Mouse (Mus musculus) liver, embryonic 12.5 days (tissue): ENCODE results near the gene Ttyh1. TPM values are rescaled to one million over a fixed set of nuclear protein-coding genes. Genes with fewer than 3 reads are reported as not detected.

Source experiments
- ATAC-seq: fragments of 200-750 bp; cut with Nextera tagmentation; 2 replicates; pipeline ENCODE4 v1.8.0; 2017; ENCODE audit warnings: moderate number of reproducible peaks, mild to moderate bottlenecking, moderate library complexity
- H3K27ac ChIP-seq: fragments of 300-500 bp; sonication (generic); 2 replicates; pipeline ENCODE4 v1.5.1; 2016; ENCODE audit warnings: mild to moderate bottlenecking
- H3K27me3 ChIP-seq: fragments of 300-500 bp; sonication (generic); replicated peaks from 2 replicates; pipeline ENCODE4 v1.6.1; 2016; ENCODE audit warnings: mild to moderate bottlenecking, moderate library complexity
- H3K36me3 ChIP-seq: fragments of 300-500 bp; sonication (generic); 2 replicates; pipeline ENCODE4 v1.6.1; 2016; ENCODE audit warnings: mild to moderate bottlenecking, moderate library complexity
- H3K4me1 ChIP-seq: fragments of 300-500 bp; sonication (generic); 2 replicates; pipeline ENCODE4 v1.6.1; 2016
- H3K4me2 ChIP-seq: fragments of 300-500 bp; sonication (generic); 2 replicates; pipeline ENCODE4 v1.6.1; 2016; ENCODE audit warnings: mild to moderate bottlenecking, moderate library complexity
- H3K4me3 ChIP-seq: fragments of 300-500 bp; sonication (generic); 2 replicates; pipeline ENCODE4 v1.5.1; 2016; ENCODE audit warnings: mild to moderate bottlenecking, moderate library complexity
- H3K9ac ChIP-seq: fragments of 300-500 bp; sonication (generic); 2 replicates; pipeline ENCODE4 v1.6.1; 2016; ENCODE audit warnings: mild to moderate bottlenecking, moderate library complexity
- H3K9me3 ChIP-seq: fragments of 300-500 bp; sonication (generic); replicated peaks from 2 replicates; pipeline ENCODE4 v1.6.1; 2016; ENCODE audit warnings: mild to moderate bottlenecking, moderate library complexity
- WGBS: fragments of 180-500 bp; shearing (Covaris S2); methylation state at CpG from one replicate; pipeline ENCODE4 v1.1.7; 2016; ENCODE audit not compliant: insufficient replicate concordance; 5-methylcytosine and 5-hydroxymethylcytosine counted together
- polyA plus RNA-seq: library from polyadenylated mRNA; unstranded; fragments of >200 nt; fragmentation: Nextera tagmentation; extraction: Ambion mirVana; gene quantifications from 2 replicates; pipeline ENCODE4 v1.2.1, GENCODE M21; 2016

The Ttyh1 gene
- 0.48 and 0.77 TPM in 2 replicates for polyA plus RNA-seq

- no peak for ATAC-seq
- 4% methylated on average over 36 of the region's 37 CpGs for WGBS
- Histone ChIP-seq H3K27me3 (peaks cover 68% of the 10 kb centered on the region), H3K36me3 (no peaks in the 10 kb centered on the region), H3K9me3 (no peaks in the 10 kb centered on the region), H3K4me1 (peaks cover 7% of the 10 kb centered on the region), H3K27ac (no peak within 1 kb of the TSS), H3K9ac (no peak within 1 kb of the TSS), H3K4me3 (peak within 1 kb of the TSS; percentile 36), H3K4me2 (peak within 1 kb of the TSS; percentile 58)
These were observed at the start of gene Ttyh1 for GRCm38 (mm10) chr7:4119344-4119902. Ttyh1 (plus strand) TSS chr7:4119408.

- Histone ChIP-seq H3K4me3 (no peak overlapping the region), H3K4me2 (no peak overlapping the region), H3K36me3 (no peaks in the 10 kb centered on the region), H3K27me3 (no peaks in the 10 kb centered on the region), H3K27ac (no peak overlapping the region), H3K9me3 (no peaks in the 10 kb centered on the region), H3K9ac (no peak overlapping the region), H3K4me1 (no peaks in the 10 kb centered on the region)
- 49% methylated on average over 6 of the region's 6 CpGs for WGBS
- no peak for ATAC-seq
These were observed 48.1 kb upstream of the Ttyh1 start for GRCm38 (mm10) chr7:4071066-4071465.

GRCm38 (mm10) chr7:4073144-4073543 is 46.1 kb upstream of the Ttyh1 start:
- 24% methylated on average over 3 of the region's 3 CpGs for WGBS
- H3K4me1 ChIP-seq: no peaks in the 10 kb centered on the region
- H3K4me2 ChIP-seq: no peak overlapping the region
- H3K36me3 ChIP-seq: no peaks in the 10 kb centered on the region
- no peaks in the 10 kb centered on the region for H3K9me3 ChIP-seq
- H3K27ac ChIP-seq: no peak overlapping the region
- no peak overlapping the region for H3K9ac ChIP-seq
- no peak for ATAC-seq
- no peak overlapping the region for H3K4me3 ChIP-seq
- H3K27me3 ChIP-seq: no peaks in the 10 kb centered on the region

GRCm38 (mm10) chr7:4079511-4079910 is 39.7 kb upstream of the Ttyh1 start:
- H3K9me3 ChIP-seq: no peaks in the 10 kb centered on the region
- no peaks in the 10 kb centered on the region for H3K27me3 ChIP-seq
- H3K4me3 ChIP-seq: no peak overlapping the region
- no peak overlapping the region for H3K27ac ChIP-seq
- H3K36me3 ChIP-seq: no peaks in the 10 kb centered on the region
- no peak for ATAC-seq
- H3K4me2 ChIP-seq: no peak overlapping the region
- 64% methylated on average over 7 of the region's 7 CpGs for WGBS
- H3K9ac ChIP-seq: no peak overlapping the region
- H3K4me1 ChIP-seq: peaks cover 13% of the 10 kb centered on the region

DNA sequence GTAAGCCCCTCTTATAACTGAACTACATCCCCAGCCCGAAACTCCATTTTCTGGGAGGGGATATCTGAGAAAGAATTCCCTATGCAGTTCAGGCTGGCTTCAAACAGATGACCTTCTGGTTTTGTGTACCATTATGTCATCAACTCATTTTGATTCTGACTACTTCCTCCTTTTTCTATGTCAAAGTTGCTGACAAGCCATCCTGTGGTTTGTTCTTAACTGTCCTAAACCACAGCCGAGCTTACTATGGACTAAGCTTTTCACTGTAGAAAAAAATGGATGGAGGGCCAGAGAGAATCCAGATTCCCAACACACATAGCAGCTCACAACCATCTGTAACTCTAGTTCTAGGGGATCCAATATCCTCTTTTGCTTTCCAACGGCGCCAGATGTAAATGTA is 38.7 kb upstream of the Ttyh1 start:
- no peaks in the 10 kb centered on the region for H3K27me3 ChIP-seq
- no peak overlapping the region for H3K9ac ChIP-seq
- no peaks in the 10 kb centered on the region for H3K9me3 ChIP-seq
- no peak overlapping the region for H3K4me2 ChIP-seq
- H3K36me3 ChIP-seq: no peaks in the 10 kb centered on the region
- WGBS: 52% methylated on average over 4 of the region's 4 CpGs
- H3K4me3 ChIP-seq: no peak overlapping the region
- no peak for ATAC-seq
- no peak overlapping the region for H3K27ac ChIP-seq
- peaks cover 13% of the 10 kb centered on the region for H3K4me1 ChIP-seq

- H3K4me3 ChIP-seq: no peak overlapping the region
- ATAC-seq: no peak
- no peak overlapping the region for H3K27ac ChIP-seq
- no peaks in the 10 kb centered on the region for H3K27me3 ChIP-seq
- H3K4me2 ChIP-seq: no peak overlapping the region
- H3K9ac ChIP-seq: no peak overlapping the region
- H3K36me3 ChIP-seq: no peaks in the 10 kb centered on the region
- H3K4me1 ChIP-seq: peaks cover 13% of the 10 kb centered on the region
- H3K9me3 ChIP-seq: no peaks in the 10 kb centered on the region
These were observed 37.5 kb upstream of the Ttyh1 start for GRCm38 (mm10) chr7:4081706-4082105.

DNA sequence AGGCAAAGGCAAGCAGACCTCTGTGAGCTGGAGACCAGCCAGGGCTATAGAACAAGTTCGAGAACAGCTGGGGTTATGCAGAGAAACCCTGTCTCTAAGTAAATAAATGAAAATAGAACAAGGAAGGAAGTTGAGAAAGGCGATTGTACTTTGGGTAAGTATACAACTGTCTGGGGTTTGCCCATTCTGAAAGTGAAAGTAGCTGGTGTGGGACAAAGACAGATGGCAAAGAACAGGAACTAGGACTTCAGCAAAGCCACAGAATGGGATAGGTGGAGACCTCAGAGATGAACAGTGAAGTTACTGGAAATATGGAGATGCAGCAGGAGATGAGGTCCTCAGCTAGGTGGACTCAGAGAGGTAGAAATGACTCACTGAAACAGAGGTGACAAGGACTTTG is 36.4 kb upstream of the Ttyh1 start:
- ATAC-seq: no peak
- WGBS: 5% methylated on average over 2 of the region's 2 CpGs
- Histone ChIP-seq H3K4me2 (peak overlapping the region; percentile 24), H3K4me3 (no peak overlapping the region), H3K36me3 (no peaks in the 10 kb centered on the region), H3K27ac (no peak overlapping the region), H3K4me1 (peaks cover 13% of the 10 kb centered on the region), H3K9me3 (no peaks in the 10 kb centered on the region), H3K9ac (no peak overlapping the region), H3K27me3 (no peaks in the 10 kb centered on the region)

DNA sequence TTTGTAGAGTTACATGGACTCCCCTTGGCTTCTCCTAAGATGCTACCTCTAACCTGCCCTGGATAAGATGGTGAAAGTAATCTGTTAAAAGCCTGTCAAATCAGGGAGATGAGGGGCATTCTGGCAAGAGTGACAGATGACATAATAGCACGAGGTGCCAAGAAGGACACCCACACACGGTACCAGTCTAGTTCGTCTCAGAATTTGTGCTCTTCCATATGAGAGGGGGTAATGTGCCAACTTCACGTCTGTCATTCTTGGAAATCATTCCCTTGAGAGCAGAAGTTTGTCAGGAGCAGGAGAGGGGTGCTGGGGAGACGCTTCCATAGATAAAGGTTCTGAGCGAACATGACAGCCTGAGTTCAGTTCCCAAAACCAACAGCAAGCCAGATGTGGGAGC is 35.0 kb upstream of the Ttyh1 start:
- no peak for ATAC-seq
- Histone ChIP-seq H3K4me2 (no peak overlapping the region), H3K27me3 (no peaks in the 10 kb centered on the region), H3K4me1 (peaks cover 23% of the 10 kb centered on the region), H3K9me3 (no peaks in the 10 kb centered on the region), H3K9ac (no peak overlapping the region), H3K27ac (no peak overlapping the region), H3K4me3 (no peak overlapping the region), H3K36me3 (no peaks in the 10 kb centered on the region)
- 56% methylated on average over 6 of the region's 6 CpGs for WGBS

DNA sequence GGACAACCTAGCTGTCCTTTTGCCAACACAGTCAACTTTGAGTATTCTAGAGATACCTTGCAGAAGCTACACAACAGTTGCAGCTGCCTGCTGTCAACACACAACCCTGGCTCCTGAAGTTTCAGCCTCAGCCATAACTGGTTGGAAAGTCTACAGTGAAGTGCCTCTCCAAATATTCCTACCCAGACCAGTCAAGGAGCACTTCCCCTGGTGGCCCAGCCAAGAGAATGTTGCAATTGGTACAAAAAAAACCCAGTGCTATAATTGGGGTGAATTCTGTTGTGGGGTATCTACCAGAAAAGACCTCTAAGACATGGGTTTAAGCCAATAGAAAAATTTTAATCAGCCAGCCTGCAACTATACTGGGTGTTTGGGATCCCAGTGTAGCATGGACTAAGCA is 33.6 kb upstream of the Ttyh1 start:
- no peak overlapping the region for H3K4me2 ChIP-seq
- H3K9ac ChIP-seq: no peak overlapping the region
- no peak overlapping the region for H3K4me3 ChIP-seq
- H3K4me1 ChIP-seq: peaks cover 31% of the 10 kb centered on the region
- no peaks in the 10 kb centered on the region for H3K27me3 ChIP-seq
- no peak overlapping the region for H3K27ac ChIP-seq
- H3K36me3 ChIP-seq: no peaks in the 10 kb centered on the region
- ATAC-seq: no peak
- H3K9me3 ChIP-seq: no peaks in the 10 kb centered on the region

DNA sequence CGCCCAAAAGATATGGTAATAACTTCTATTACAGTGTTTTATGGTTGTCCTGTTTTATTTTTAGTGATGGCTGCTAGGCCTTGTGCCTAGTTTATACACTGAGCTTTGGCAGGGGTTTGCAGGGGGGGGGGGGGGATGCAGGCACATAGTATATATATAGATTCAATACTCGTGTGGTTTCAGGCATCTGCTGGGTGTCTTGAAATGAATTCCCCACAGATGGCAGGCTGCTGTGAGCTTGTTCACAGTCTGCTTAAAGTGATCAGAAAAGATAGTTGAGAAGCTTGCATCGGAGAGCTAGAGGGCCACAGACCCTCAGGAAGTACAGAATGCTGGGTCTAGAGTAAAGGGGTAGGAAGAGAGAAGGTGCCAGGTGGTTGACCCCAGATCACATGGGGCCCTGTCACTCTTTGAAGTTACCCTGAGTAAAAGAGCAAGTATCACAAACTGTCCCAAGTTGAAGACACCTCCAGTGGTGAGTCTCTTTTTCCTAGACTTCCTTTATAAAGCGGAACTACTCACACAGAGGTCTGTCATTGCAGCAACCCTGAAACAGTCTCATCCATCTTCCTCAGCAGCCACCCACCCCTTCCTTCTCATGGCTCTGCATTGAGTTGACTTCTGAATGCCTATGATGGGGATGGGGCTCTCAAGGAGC is 31.8 kb upstream of the Ttyh1 start:
- Histone ChIP-seq H3K4me2 (no peak overlapping the region), H3K4me3 (no peak overlapping the region), H3K27me3 (no peaks in the 10 kb centered on the region), H3K4me1 (peaks cover 42% of the 10 kb centered on the region), H3K36me3 (no peaks in the 10 kb centered on the region), H3K27ac (no peak overlapping the region), H3K9ac (no peak overlapping the region), H3K9me3 (no peaks in the 10 kb centered on the region)
- 51% methylated on average over 4 of the region's 4 CpGs for WGBS
- ATAC-seq: no peak

GRCm38 (mm10) chr7:4087896-4088480 is 31.2 kb upstream of the Ttyh1 start:
- Histone ChIP-seq H3K4me1 (peaks cover 36% of the 10 kb centered on the region), H3K9me3 (no peaks in the 10 kb centered on the region), H3K4me2 (no peak overlapping the region), H3K4me3 (no peak overlapping the region), H3K27me3 (no peaks in the 10 kb centered on the region), H3K36me3 (no peaks in the 10 kb centered on the region), H3K9ac (no peak overlapping the region), H3K27ac (no peak overlapping the region)
- WGBS: 64% methylated on average over 6 of the region's 6 CpGs
- no peak for ATAC-seq

DNA sequence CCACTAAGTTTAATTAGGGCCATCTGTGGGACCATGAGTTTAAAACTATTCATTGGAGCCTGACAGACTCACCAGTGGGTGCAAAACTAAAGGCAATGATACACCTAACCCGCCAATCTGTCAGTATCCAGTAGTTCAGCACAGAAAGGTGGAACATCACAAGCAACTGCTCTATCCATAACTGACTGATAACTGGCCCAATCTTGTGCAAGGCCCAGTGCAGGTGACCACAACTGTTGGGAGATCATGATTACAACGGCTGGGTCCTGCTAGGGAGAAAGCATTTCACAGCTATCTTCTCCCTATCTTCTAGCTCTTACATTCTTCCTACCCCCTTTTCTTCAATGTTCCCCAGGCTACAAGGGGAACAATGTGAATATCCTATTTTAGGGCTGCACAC is 30.5 kb upstream of the Ttyh1 start:
- Histone ChIP-seq H3K36me3 (no peaks in the 10 kb centered on the region), H3K27me3 (no peaks in the 10 kb centered on the region), H3K4me1 (peaks cover 33% of the 10 kb centered on the region), H3K9ac (no peak overlapping the region), H3K4me2 (no peak overlapping the region), H3K4me3 (no peak overlapping the region), H3K9me3 (no peaks in the 10 kb centered on the region), H3K27ac (no peak overlapping the region)
- peak; percentile 65 for ATAC-seq
- 25% methylated on average over 2 of the region's 2 CpGs for WGBS

GRCm38 (mm10) chr7:4091170-4091569 is 28.0 kb upstream of the Ttyh1 start:
- peaks cover 33% of the 10 kb centered on the region for H3K4me1 ChIP-seq
- H3K9me3 ChIP-seq: no peaks in the 10 kb centered on the region
- H3K27me3 ChIP-seq: no peaks in the 10 kb centered on the region
- no peak for ATAC-seq
- WGBS: 18% methylated on average over 8 of the region's 8 CpGs
- no peak overlapping the region for H3K27ac ChIP-seq
- no peak overlapping the region for H3K9ac ChIP-seq
- H3K36me3 ChIP-seq: no peaks in the 10 kb centered on the region
- H3K4me3 ChIP-seq: no peak overlapping the region
- H3K4me2 ChIP-seq: no peak overlapping the region
